Comparison of ENCODE assay signal across 14 mouse cellular contexts in the genomic region with DNA sequence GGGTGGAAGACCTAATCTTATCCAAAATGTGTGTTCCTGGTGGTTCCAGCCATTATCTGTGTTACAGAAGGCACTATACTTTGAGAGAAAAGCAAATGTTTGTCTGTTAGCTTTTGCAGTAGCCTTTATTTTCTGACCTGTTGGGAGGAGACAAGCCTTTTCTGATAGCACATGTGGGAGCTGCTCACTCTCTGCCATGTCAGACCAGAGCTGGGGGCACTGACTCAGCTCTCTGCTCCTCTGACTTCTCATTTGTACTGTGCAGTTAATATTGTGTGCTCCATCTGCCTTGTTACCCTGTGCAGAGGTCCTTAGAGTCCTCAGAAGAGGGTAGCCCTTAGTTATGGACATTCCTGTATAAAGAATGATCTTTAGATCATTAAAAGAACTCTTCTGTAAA. TPM values are rescaled to one million over a fixed set of nuclear protein-coding genes. Genes with fewer than 3 reads are reported as not detected.
A peak's percentile ranks its signal among the peaks of the same experiment; 100 is the strongest.
DNase-seq lines count a peak whose midpoint lies in the region; ATAC-seq and TF ChIP-seq lines count a peak whose summit lies in the region.
"Had no signal": no experiment of that assay in that cellular context is flagged by ENCODE, and none has a peak within 500 bp of the region (broad histone marks: within the 10 kb centered on the region; RNA-seq: fewer than 3 reads in every experiment).

No protein-coding gene starts in this region.

- H3K36me3 ChIP-seq in neural tube, embryonic 15.5 days, result no peaks in the 10 kb centered on the region
- H3K36me3 ChIP-seq: forebrain, embryonic 12.5 days; lung, embryonic 15.5 days; midbrain, embryonic 13.5 days had no signal

- no peaks in the 10 kb centered on the region for H3K9me3 ChIP-seq in neural tube, embryonic 15.5 days (replicated peaks)
- H3K9me3 ChIP-seq: forebrain, embryonic 12.5 days; lung, embryonic 15.5 days; midbrain, embryonic 13.5 days had no signal

- H3K4me2 ChIP-seq in neural tube, embryonic 15.5 days, result no peak overlapping the region
- H3K4me2 ChIP-seq: forebrain, embryonic 12.5 days; hindbrain, embryonic 14.5 days; lung, embryonic 15.5 days; midbrain, embryonic 13.5 days had no signal

- no peaks in the 10 kb centered on the region for H3K27me3 ChIP-seq in neural tube, embryonic 15.5 days (replicated peaks)
- H3K27me3 ChIP-seq: CH12.LX; forebrain, embryonic 12.5 days; lung, embryonic 15.5 days; midbrain, embryonic 13.5 days had no signal

- TF ChIP-seq POLR2A in embryonic fibroblast, embryonic 13.5 days (IDR thresholded peaks at IDR 0.05; ENCODE audit: low read depth, low read length), result no peak

- peak overlapping the region; percentile 78 for H3K27ac ChIP-seq in layer of hippocampus, adult 2 months
- peak overlapping the region; percentile 48; the same call in 1 of the 2 replicates for H3K27ac ChIP-seq in embryonic fibroblast, embryonic 13.5 days (ENCODE audit: insufficient read depth, low read length)
- H3K27ac ChIP-seq in neural tube, embryonic 15.5 days (replicated peaks), result no peak overlapping the region
- H3K27ac ChIP-seq: forebrain, embryonic 12.5 days; heart, adult 2 months; hindbrain, embryonic 14.5 days; lung, embryonic 15.5 days; midbrain, embryonic 13.5 days had no signal

- no peak for TF ChIP-seq CTCF in layer of hippocampus, adult 2 months (conservative IDR thresholded peaks at IDR 0.05)
- no peak for TF ChIP-seq CTCF in embryonic fibroblast, embryonic 13.5 days (IDR thresholded peaks at IDR 0.05; ENCODE audit: borderline replicate concordance, insufficient read depth, low read length)

- peak; percentile 60 for ATAC-seq in megakaryocyte-erythroid progenitor cell, adult 5-6 weeks (replicated peaks; ENCODE audit: low FRiP score, low TSS enrichment, poor library complexity, severe bottlenecking)
- no peak for ATAC-seq in neural tube, embryonic 15.5 days (ENCODE audit: low FRiP score)
- ATAC-seq: midbrain, embryonic 13.5 days had no signal

- H3K4me3 ChIP-seq in layer of hippocampus, adult 2 months, result no peak overlapping the region
- H3K4me3 ChIP-seq in embryonic fibroblast, embryonic 13.5 days (ENCODE audit: insufficient read depth, low read length), result no peak overlapping the region
- H3K4me3 ChIP-seq in neural tube, embryonic 15.5 days (replicated peaks), result no peak overlapping the region
- H3K4me3 ChIP-seq: forebrain, embryonic 12.5 days; heart, adult 2 months; lung, embryonic 15.5 days; midbrain, embryonic 13.5 days had no signal

- peaks cover 3% of the 10 kb centered on the region; the same call in 1 of the 2 replicates for H3K4me1 ChIP-seq in embryonic fibroblast, embryonic 13.5 days (ENCODE audit: control insufficient read depth, insufficient read depth, low read length)
- peaks cover 4% of the 10 kb centered on the region; the same call in 1 of the 2 replicates for H3K4me1 ChIP-seq in neural tube, embryonic 15.5 days
- H3K4me1 ChIP-seq: forebrain, embryonic 12.5 days; midbrain, embryonic 13.5 days had no signal

- H3K9ac ChIP-seq in neural tube, embryonic 15.5 days (replicated peaks), result no peak overlapping the region
- H3K9ac ChIP-seq: forebrain, embryonic 12.5 days; hindbrain, embryonic 14.5 days; lung, embryonic 15.5 days; midbrain, embryonic 13.5 days had no signal

- no peak for DNase-seq in layer of hippocampus, adult 2 months (ENCODE audit: low spot score in 2 of 2)
- no peak for DNase-seq in layer of hippocampus, adult 9-11 months
- DNase-seq in adipocyte (ENCODE audit: low spot score), result peak; percentile 4
- DNase-seq in urinary bladder, adult 2 months (ENCODE audit: low spot score), result no peak
- DNase-seq: cerebellum, adult 8-10 months had no signal

RNA-seq across cellular contexts. Expression of a gene that starts 2.5 kb away (rescaled TPM):
- total RNA-seq in layer of hippocampus, adult 2 months (2021), result 100 to 1,000 TPM; 226 to 232 TPM
- 18.2 and 28.4 TPM in 2 replicates for polyA plus RNA-seq in embryonic fibroblast, embryonic 13.5 days (2011; ENCODE audit: insufficient read length, low read depth, missing spikeins)
- total RNA-seq in megakaryocyte-erythroid progenitor cell, adult 5-6 weeks (2014; fragmentation: Nextera tagmentation), result 0.24 and 0.59 TPM in 2 replicates
- total RNA-seq in megakaryocyte-erythroid progenitor cell, adult 5-6 weeks (2017), result 0.38 and 10.4 TPM in 2 replicates
- polyA plus RNA-seq in neural tube, embryonic 15.5 days (2015; fragmentation: Nextera tagmentation; extraction: Ambion mirVana), result 8.7 and 11.7 TPM in 2 replicates
- 4.4 and 11.8 TPM in 2 replicates for polyA plus RNA-seq in urinary bladder, adult 2 months (2012; rRNA removed)
